Mouse (Mus musculus): ENCODE data around the gene Cntd1. TPM values are rescaled to one million over a fixed set of nuclear protein-coding genes. Genes with fewer than 3 reads are reported as not detected.
"Not testable (repeated sequence)": the region's sequence is repeated elsewhere in the genome, so short reads cannot be mapped to it uniquely, and the experiment has no call there.

Cntd1 gene
- polyA plus RNA-seq, 1 experiment from 2014 or later = 1.2 TPM

GRCm38 (mm10) chr11:101327311-101327710 lies 48.5 kb downstream of the Cntd1 start:
- no peak for ATAC-seq (replicated peaks; ENCODE audit: low FRiP score)
- Histone ChIP-seq H3K27me3 (replicated peaks; ENCODE audit: control insufficient read depth, insufficient read depth, low read length) (no peaks in the 10 kb centered on the region), H3K4me3 (ENCODE audit: low read depth, low read length) (no peak overlapping the region), H3K9ac (ENCODE audit: low read depth, low read length) (no peak overlapping the region), H3K36me3 (ENCODE audit: control insufficient read depth, insufficient read depth, low read length) (peaks cover 30% of the 10 kb centered on the region), H3K4me2 (no peak overlapping the region), H3K9me3 (ENCODE audit: control insufficient read depth, low read length) (no peaks in the 10 kb centered on the region), H3K27ac (ENCODE audit: low read depth, low read length) (no peak overlapping the region), H3K4me1 (replicated peaks; ENCODE audit: control insufficient read depth, insufficient read depth, low read length) (no peaks in the 10 kb centered on the region)
- no peak for DNase-seq (ENCODE audit: low spot score)
- WGBS = 56% methylated on average over 3 of the region's 3 CpGs

GRCm38 (mm10) chr11:101328941-101329635 lies 50.3 kb downstream of the Cntd1 start:
- Histone ChIP-seq H3K27ac (ENCODE audit: low read depth, low read length) (no peak overlapping the region), H3K4me2 (no peak overlapping the region), H3K4me1 (replicated peaks; ENCODE audit: control insufficient read depth, insufficient read depth, low read length) (no peaks in the 10 kb centered on the region), H3K9me3 (ENCODE audit: control insufficient read depth, low read length) (no peaks in the 10 kb centered on the region), H3K27me3 (replicated peaks; ENCODE audit: control insufficient read depth, insufficient read depth, low read length) (no peaks in the 10 kb centered on the region), H3K36me3 (ENCODE audit: control insufficient read depth, insufficient read depth, low read length) (peaks cover 13% of the 10 kb centered on the region), H3K9ac (ENCODE audit: low read depth, low read length) (no peak overlapping the region), H3K4me3 (ENCODE audit: low read depth, low read length) (no peak overlapping the region)
- 89% methylated on average over 6 of the region's 6 CpGs for WGBS
- DNase-seq (ENCODE audit: low spot score) (no peak), ATAC-seq (replicated peaks; ENCODE audit: low FRiP score) (no peak)

- no peaks in the 10 kb centered on the region for H3K9me3 ChIP-seq (ENCODE audit: control insufficient read depth, low read length)
- no peak within 1 kb of the TSS for H3K4me2 ChIP-seq
- H3K4me1 ChIP-seq (replicated peaks; ENCODE audit: control insufficient read depth, insufficient read depth, low read length) = 0 out of 2 replicates have a peak, but pooled peaks cover 3% of the 10 kb centered on the region
- no peaks in the 10 kb centered on the region for H3K27me3 ChIP-seq (replicated peaks; ENCODE audit: control insufficient read depth, insufficient read depth, low read length)
- DNase-seq (ENCODE audit: low spot score) (no peak), ATAC-seq (replicated peaks; ENCODE audit: low FRiP score) (no peak)
- H3K9ac ChIP-seq (ENCODE audit: low read depth, low read length) = no peak within 1 kb of the TSS
- 84% methylated on average over 7 of the region's 7 CpGs for WGBS
- no peak within 1 kb of the TSS for H3K27ac ChIP-seq (ENCODE audit: low read depth, low read length)
- no peaks in the 10 kb centered on the region; the same call in 1 of the 2 replicates for H3K36me3 ChIP-seq (ENCODE audit: control insufficient read depth, insufficient read depth, low read length)
- no peak within 1 kb of the TSS for H3K4me3 ChIP-seq (ENCODE audit: low read depth, low read length)
Measured at GRCm38 (mm10) chr11:101330371-101330924, 51.6 kb downstream of the Cntd1 start, which contains the start of gene Aoc3. Aoc3 (plus strand) TSS chr11:101330605.

- not testable (repeated sequence) for H3K9me3 ChIP-seq (ENCODE audit: control insufficient read depth, low read length); H3K4me1 ChIP-seq (replicated peaks; ENCODE audit: control insufficient read depth, insufficient read depth, low read length); H3K27me3 ChIP-seq (replicated peaks; ENCODE audit: control insufficient read depth, insufficient read depth, low read length); H3K36me3 ChIP-seq (ENCODE audit: control insufficient read depth, insufficient read depth, low read length); ATAC-seq (replicated peaks; ENCODE audit: low FRiP score); H3K9ac ChIP-seq (ENCODE audit: low read depth, low read length); H3K4me2 ChIP-seq; H3K4me3 ChIP-seq (ENCODE audit: low read depth, low read length); H3K27ac ChIP-seq (ENCODE audit: low read depth, low read length); DNase-seq (ENCODE audit: low spot score)
- WGBS = 80% methylated on average over 6 of the region's 6 CpGs
Measured at GRCm38 (mm10) chr11:101330961-101331360, 52.1 kb downstream of the Cntd1 start.

GRCm38 (mm10) chr11:101332537-101332936 lies 53.7 kb downstream of the Cntd1 start:
- whole genome bisulfite sequencing = 79% methylated on average over 3 of the region's 3 CpGs
- H3K27me3 ChIP-seq (replicated peaks; ENCODE audit: control insufficient read depth, insufficient read depth, low read length) = no peaks in the 10 kb centered on the region
- peaks cover 5% of the 10 kb centered on the region for H3K4me1 ChIP-seq (replicated peaks; ENCODE audit: control insufficient read depth, insufficient read depth, low read length)
- no peak overlapping the region for H3K27ac ChIP-seq (ENCODE audit: low read depth, low read length)
- no peaks in the 10 kb centered on the region; the same call in 1 of the 2 replicates for H3K36me3 ChIP-seq (ENCODE audit: control insufficient read depth, insufficient read depth, low read length)
- no peak overlapping the region for H3K4me3 ChIP-seq (ENCODE audit: low read depth, low read length)
- no peak for ATAC-seq (replicated peaks; ENCODE audit: low FRiP score)
- no peak for DNase-seq (ENCODE audit: low spot score)
- no peak overlapping the region for H3K9ac ChIP-seq (ENCODE audit: low read depth, low read length)
- H3K9me3 ChIP-seq (ENCODE audit: control insufficient read depth, low read length) = no peaks in the 10 kb centered on the region
- H3K4me2 ChIP-seq = no peak overlapping the region

- Histone ChIP-seq H3K27me3 (replicated peaks; ENCODE audit: control insufficient read depth, insufficient read depth, low read length) (no peaks in the 10 kb centered on the region), H3K4me2 (no peak overlapping the region), H3K4me1 (replicated peaks; ENCODE audit: control insufficient read depth, insufficient read depth, low read length) (peaks cover 9% of the 10 kb centered on the region), H3K4me3 (ENCODE audit: low read depth, low read length) (no peak overlapping the region), H3K9ac (ENCODE audit: low read depth, low read length) (no peak overlapping the region), H3K9me3 (ENCODE audit: control insufficient read depth, low read length) (no peaks in the 10 kb centered on the region), H3K36me3 (ENCODE audit: control insufficient read depth, insufficient read depth, low read length) (no peaks in the 10 kb centered on the region), H3K27ac (ENCODE audit: low read depth, low read length) (no peak overlapping the region)
- WGBS = 45% methylated on average over 10 of the region's 10 CpGs
- DNase-seq (ENCODE audit: low spot score) = no peak
- no peak for ATAC-seq (replicated peaks; ENCODE audit: low FRiP score)
Measured at GRCm38 (mm10) chr11:101334023-101334422, 55.2 kb downstream of the Cntd1 start.

GRCm38 (mm10) chr11:101334516-101334915 lies 55.7 kb downstream of the Cntd1 start:
- H3K27me3 ChIP-seq (replicated peaks; ENCODE audit: control insufficient read depth, insufficient read depth, low read length) = no peaks in the 10 kb centered on the region
- H3K27ac ChIP-seq (ENCODE audit: low read depth, low read length) = no peak overlapping the region
- peaks cover 9% of the 10 kb centered on the region for H3K4me1 ChIP-seq (replicated peaks; ENCODE audit: control insufficient read depth, insufficient read depth, low read length)
- no peak overlapping the region for H3K4me3 ChIP-seq (ENCODE audit: low read depth, low read length)
- ATAC-seq (replicated peaks; ENCODE audit: low FRiP score) (no peak), DNase-seq (ENCODE audit: low spot score) (no peak)
- no peaks in the 10 kb centered on the region for H3K9me3 ChIP-seq (ENCODE audit: control insufficient read depth, low read length)
- H3K36me3 ChIP-seq (ENCODE audit: control insufficient read depth, insufficient read depth, low read length) = no peaks in the 10 kb centered on the region
- WGBS = 34% methylated on average over 6 of the region's 6 CpGs
- 0 out of 2 replicates have a peak overlapping the region, but pooled peaks have one; percentile 6 for H3K9ac ChIP-seq (ENCODE audit: low read depth, low read length)
- H3K4me2 ChIP-seq = no peak overlapping the region

GRCm38 (mm10) chr11:101335685-101336084 lies 56.9 kb downstream of the Cntd1 start:
- Histone ChIP-seq H3K9ac (ENCODE audit: low read depth, low read length) (no peak overlapping the region), H3K27ac (ENCODE audit: low read depth, low read length) (no peak overlapping the region), H3K4me2 (no peak overlapping the region), H3K4me3 (ENCODE audit: low read depth, low read length) (no peak overlapping the region), H3K9me3 (ENCODE audit: control insufficient read depth, low read length) (no peaks in the 10 kb centered on the region), H3K27me3 (replicated peaks; ENCODE audit: control insufficient read depth, insufficient read depth, low read length) (no peaks in the 10 kb centered on the region), H3K36me3 (ENCODE audit: control insufficient read depth, insufficient read depth, low read length) (no peaks in the 10 kb centered on the region), H3K4me1 (replicated peaks; ENCODE audit: control insufficient read depth, insufficient read depth, low read length) (peaks cover 9% of the 10 kb centered on the region)
- WGBS = 81% methylated on average over 9 of the region's 9 CpGs
- DNase-seq (ENCODE audit: low spot score) (no peak), ATAC-seq (replicated peaks; ENCODE audit: low FRiP score) (no peak)
